Mouse (Mus musculus): ENCODE data around the gene Ptpn22. TPM values are rescaled to one million over a fixed set of nuclear protein-coding genes. Genes with fewer than 3 reads are reported as not detected.

Gene Ptpn22
- polyA plus RNA-seq, 1 experiment from 2014 or later, result 2.0 TPM

GRCm38 (mm10) chr3:103862721-103863220 is 3.2 kb downstream of the Ptpn22 start:
- Histone ChIP-seq H3K27ac (no peak overlapping the region), H3K4me3 (no peak overlapping the region)
- WGBS (ENCODE audit: insufficient replicate concordance), result 65% methylated on average over 4 of the region's 4 CpGs

DNA sequence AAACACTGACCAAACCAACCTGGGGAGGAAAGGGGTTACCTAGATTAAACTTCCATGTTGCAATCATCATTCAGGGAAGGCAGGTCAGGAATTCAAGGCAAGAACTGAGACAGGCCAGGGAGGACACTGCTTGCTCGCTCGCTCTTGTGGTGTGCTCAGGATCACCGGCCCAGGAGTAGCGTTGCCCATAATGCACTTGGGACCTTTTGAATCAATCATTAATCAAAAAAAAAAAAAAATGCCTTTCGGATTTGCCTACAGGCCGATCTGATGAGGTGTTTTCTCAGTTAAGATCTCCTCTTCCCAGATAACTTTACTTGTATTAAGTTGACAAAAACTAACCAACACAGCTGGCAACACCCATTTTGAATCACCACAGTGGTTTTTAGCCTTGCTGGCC is 4.6 kb downstream of the Ptpn22 start:
- Histone ChIP-seq H3K4me1 (no peaks in the 10 kb centered on the region), H3K4me2 (no peak overlapping the region), H3K36me3 (no peaks in the 10 kb centered on the region), H3K9ac (no peak overlapping the region), H3K27me3 (replicated peaks) (no peaks in the 10 kb centered on the region), H3K9me3 (replicated peaks) (no peaks in the 10 kb centered on the region), H3K4me3 (no peak overlapping the region), H3K27ac (no peak overlapping the region)
- no peak for ATAC-seq
- WGBS (ENCODE audit: insufficient replicate concordance), result 75% methylated on average over 6 of the region's 6 CpGs

More at GRCm38 (mm10) chr3:103862721-103863220, 3.2 kb downstream of the Ptpn22 start:
- Histone ChIP-seq H3K4me2 (no peak overlapping the region), H3K4me1 (no peaks in the 10 kb centered on the region), H3K27me3 (replicated peaks) (no peaks in the 10 kb centered on the region), H3K36me3 (no peaks in the 10 kb centered on the region), H3K9me3 (replicated peaks) (no peaks in the 10 kb centered on the region), H3K9ac (no peak overlapping the region)
- ATAC-seq, result no peak

DNA sequence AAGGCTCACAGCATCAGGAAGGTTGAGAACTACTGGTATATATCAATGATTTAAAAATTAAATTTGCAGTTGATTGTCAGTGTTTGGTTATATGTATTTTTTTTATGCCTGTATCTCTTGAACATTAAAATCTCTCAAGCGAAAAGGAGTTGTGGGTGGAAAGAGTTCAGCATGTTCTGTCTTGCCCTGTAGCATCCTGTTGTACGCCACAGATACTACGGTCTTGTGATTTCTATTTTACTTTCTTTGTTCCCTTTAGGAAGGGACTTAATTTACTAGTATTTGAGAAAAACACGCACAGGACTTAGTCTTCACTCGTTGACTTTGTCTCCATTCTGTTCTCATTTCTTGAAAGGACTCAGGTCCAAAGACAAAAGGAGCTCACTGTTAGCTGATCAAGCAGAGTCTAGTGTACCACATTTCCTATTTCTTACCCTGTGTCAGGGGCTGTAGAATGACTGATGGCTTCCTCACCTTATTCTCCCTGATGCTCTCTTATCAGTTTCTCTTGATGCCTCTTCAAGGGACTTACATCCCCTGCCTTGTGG is 7.9 kb downstream of the Ptpn22 start:
- no peak for ATAC-seq
- Histone ChIP-seq H3K9me3 (replicated peaks) (no peaks in the 10 kb centered on the region), H3K27me3 (replicated peaks) (no peaks in the 10 kb centered on the region), H3K36me3 (no peaks in the 10 kb centered on the region), H3K4me1 (no peaks in the 10 kb centered on the region), H3K27ac (no peak overlapping the region), H3K9ac (no peak overlapping the region), H3K4me2 (no peak overlapping the region), H3K4me3 (no peak overlapping the region)
- 80% methylated on average over 5 of the region's 5 CpGs for WGBS (ENCODE audit: insufficient replicate concordance)

- no peak overlapping the region for H3K4me3 ChIP-seq
- H3K9me3 ChIP-seq (replicated peaks), result no peaks in the 10 kb centered on the region
- H3K27ac ChIP-seq, result no peak overlapping the region
- H3K4me1 ChIP-seq, result no peaks in the 10 kb centered on the region
- H3K9ac ChIP-seq, result no peak overlapping the region
- H3K36me3 ChIP-seq, result no peaks in the 10 kb centered on the region
- no peaks in the 10 kb centered on the region for H3K27me3 ChIP-seq (replicated peaks)
- ATAC-seq, result no peak
- WGBS (ENCODE audit: insufficient replicate concordance), result 61% methylated on average over 4 of the region's 4 CpGs
- H3K4me2 ChIP-seq, result no peak overlapping the region
These were observed 8.4 kb downstream of the Ptpn22 start for GRCm38 (mm10) chr3:103868008-103868407.

DNA sequence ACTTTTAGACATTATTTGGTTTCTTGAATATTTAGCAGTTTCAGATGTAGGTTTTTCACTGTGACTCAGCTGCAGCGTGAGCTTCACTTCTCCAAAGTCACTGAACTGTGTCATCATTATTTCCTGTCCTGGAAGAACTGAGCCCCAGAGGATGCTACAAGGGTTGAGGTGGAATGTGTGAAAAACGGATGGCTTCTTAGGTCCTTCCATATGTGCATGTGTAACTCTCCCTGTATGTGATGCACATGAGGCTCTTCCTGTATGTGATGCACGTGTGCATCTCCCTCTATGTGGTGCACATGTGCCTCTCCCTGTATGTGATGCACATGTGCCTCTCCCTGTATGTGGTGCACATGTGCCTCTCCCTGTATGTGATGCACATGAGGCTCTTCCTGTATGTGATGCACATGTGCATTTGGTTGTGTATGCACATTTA is 13.1 kb downstream of the Ptpn22 start:
- H3K4me2 ChIP-seq, result no peak overlapping the region
- H3K36me3 ChIP-seq, result no peaks in the 10 kb centered on the region
- H3K4me1 ChIP-seq, result no peaks in the 10 kb centered on the region
- H3K27ac ChIP-seq, result no peak overlapping the region
- no peak for ATAC-seq
- no peaks in the 10 kb centered on the region for H3K27me3 ChIP-seq (replicated peaks)
- no peaks in the 10 kb centered on the region for H3K9me3 ChIP-seq (replicated peaks)
- 41% methylated on average over 3 of the region's 3 CpGs for WGBS (ENCODE audit: insufficient replicate concordance)
- no peak overlapping the region for H3K4me3 ChIP-seq
- H3K9ac ChIP-seq, result no peak overlapping the region

DNA sequence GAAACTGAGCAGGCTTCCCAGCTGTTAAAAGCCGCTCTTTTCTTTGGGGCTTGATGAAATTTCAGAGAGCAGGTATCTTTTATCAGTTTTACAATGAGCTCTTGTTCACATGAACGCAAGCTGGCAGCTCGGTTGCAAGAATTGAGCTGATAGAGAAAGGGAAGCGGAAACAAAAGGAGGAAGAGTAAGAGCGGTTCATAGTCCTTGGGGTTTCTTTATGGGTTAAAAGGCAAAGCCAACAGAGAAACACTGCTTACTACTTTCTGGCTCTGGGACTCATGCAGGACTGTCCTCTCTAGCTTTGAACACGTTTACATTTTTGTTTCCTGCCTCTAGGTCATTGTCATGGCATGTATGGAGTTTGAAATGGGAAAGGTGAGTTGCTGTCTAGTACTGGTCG is 14.7 kb downstream of the Ptpn22 start:
- 32% methylated on average over 7 of the region's 7 CpGs for WGBS (ENCODE audit: insufficient replicate concordance)
- Histone ChIP-seq H3K4me3 (no peak overlapping the region), H3K4me1 (no peaks in the 10 kb centered on the region), H3K27ac (no peak overlapping the region), H3K9me3 (replicated peaks) (no peaks in the 10 kb centered on the region), H3K9ac (no peak overlapping the region), H3K4me2 (no peak overlapping the region), H3K36me3 (no peaks in the 10 kb centered on the region), H3K27me3 (replicated peaks) (no peaks in the 10 kb centered on the region)
- ATAC-seq, result no peak

- no peaks in the 10 kb centered on the region for H3K4me1 ChIP-seq
- WGBS (ENCODE audit: insufficient replicate concordance), result 66% methylated on average over 11 of the region's 11 CpGs
- no peaks in the 10 kb centered on the region for H3K27me3 ChIP-seq (replicated peaks)
- H3K4me2 ChIP-seq, result no peak overlapping the region
- H3K36me3 ChIP-seq, result no peaks in the 10 kb centered on the region
- H3K4me3 ChIP-seq, result no peak overlapping the region
- no peak for ATAC-seq
- no peak overlapping the region for H3K27ac ChIP-seq
- H3K9ac ChIP-seq, result no peak overlapping the region
- H3K9me3 ChIP-seq (replicated peaks), result no peaks in the 10 kb centered on the region
These were observed 26.4 kb downstream of the Ptpn22 start for GRCm38 (mm10) chr3:103885946-103886345.

GRCm38 (mm10) chr3:103887581-103887980 is 28.0 kb downstream of the Ptpn22 start:
- no peak overlapping the region for H3K27ac ChIP-seq
- no peaks in the 10 kb centered on the region for H3K9me3 ChIP-seq (replicated peaks)
- no peaks in the 10 kb centered on the region for H3K4me1 ChIP-seq
- no peak overlapping the region for H3K4me2 ChIP-seq
- H3K27me3 ChIP-seq (replicated peaks), result no peaks in the 10 kb centered on the region
- WGBS (ENCODE audit: insufficient replicate concordance), result 27% methylated on average over 3 of the region's 3 CpGs
- H3K4me3 ChIP-seq, result no peak overlapping the region
- no peaks in the 10 kb centered on the region for H3K36me3 ChIP-seq
- no peak for ATAC-seq
- no peak overlapping the region for H3K9ac ChIP-seq

GRCm38 (mm10) chr3:103893374-103893773 is 33.8 kb downstream of the Ptpn22 start:
- no peaks in the 10 kb centered on the region for H3K4me1 ChIP-seq
- no peaks in the 10 kb centered on the region for H3K27me3 ChIP-seq (replicated peaks)
- no peak overlapping the region for H3K4me2 ChIP-seq
- 71% methylated on average over 3 of the region's 3 CpGs for WGBS (ENCODE audit: insufficient replicate concordance)
- H3K4me3 ChIP-seq, result no peak overlapping the region
- no peak overlapping the region for H3K9ac ChIP-seq
- no peaks in the 10 kb centered on the region for H3K36me3 ChIP-seq
- no peaks in the 10 kb centered on the region for H3K9me3 ChIP-seq (replicated peaks)
- ATAC-seq, result no peak
- H3K27ac ChIP-seq, result no peak overlapping the region

GRCm38 (mm10) chr3:103904705-103905104 is 45.1 kb downstream of the Ptpn22 start:
- Histone ChIP-seq H3K4me1 (no peaks in the 10 kb centered on the region), H3K4me3 (no peak overlapping the region), H3K27ac (no peak overlapping the region), H3K9me3 (replicated peaks) (no peaks in the 10 kb centered on the region), H3K36me3 (no peaks in the 10 kb centered on the region), H3K9ac (no peak overlapping the region), H3K4me2 (no peak overlapping the region), H3K27me3 (replicated peaks) (no peaks in the 10 kb centered on the region)
- 55% methylated on average over 1 of the region's 1 CpGs for WGBS (ENCODE audit: insufficient replicate concordance)
- no peak for ATAC-seq

DNA sequence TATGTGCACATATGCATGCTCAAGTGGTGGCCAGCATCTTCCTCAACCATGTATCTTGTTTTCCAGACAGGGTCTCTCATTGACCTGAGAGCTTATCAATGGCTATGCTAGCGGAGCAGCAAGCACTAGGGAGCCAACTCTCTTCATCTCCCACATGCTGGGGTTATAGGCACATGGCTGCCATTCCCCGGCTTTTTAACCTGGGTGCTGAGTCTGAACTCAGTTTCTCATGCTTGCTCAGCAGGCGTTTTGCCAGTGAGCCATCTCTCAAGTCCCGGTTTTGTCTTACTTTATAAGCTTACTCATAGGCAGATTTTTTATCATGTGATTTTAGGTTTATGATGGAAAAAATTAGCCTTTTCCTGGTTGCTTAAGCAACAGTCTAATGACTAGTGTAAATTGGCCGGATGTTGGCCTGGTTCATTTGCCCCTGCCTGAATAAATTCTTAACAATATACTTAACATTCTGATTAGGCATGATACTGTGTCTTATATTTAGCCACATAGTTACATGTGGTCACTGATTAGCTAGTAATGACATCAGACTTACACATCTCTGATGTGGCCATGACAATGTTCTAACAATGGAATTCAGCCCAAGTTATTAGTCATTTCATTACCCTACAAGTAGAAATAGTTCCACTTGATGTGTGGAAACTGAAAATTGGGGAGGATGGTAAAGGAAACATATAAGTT is 47.9 kb downstream of the Ptpn22 start:
- Histone ChIP-seq H3K9ac (no peak overlapping the region), H3K4me1 (no peaks in the 10 kb centered on the region; the same call in 1 of the 2 replicates), H3K27ac (no peak overlapping the region), H3K4me3 (no peak overlapping the region), H3K27me3 (replicated peaks) (no peaks in the 10 kb centered on the region), H3K4me2 (no peak overlapping the region), H3K36me3 (no peaks in the 10 kb centered on the region), H3K9me3 (replicated peaks) (no peaks in the 10 kb centered on the region)
- no peak for ATAC-seq
- 71% methylated on average over 5 of the region's 5 CpGs for WGBS (ENCODE audit: insufficient replicate concordance)

- 46% methylated on average over 2 of the region's 2 CpGs for WGBS (ENCODE audit: insufficient replicate concordance)
- Histone ChIP-seq H3K9ac (no peak overlapping the region), H3K27me3 (replicated peaks) (no peaks in the 10 kb centered on the region), H3K27ac (no peak overlapping the region), H3K9me3 (replicated peaks) (no peaks in the 10 kb centered on the region), H3K4me3 (no peak overlapping the region), H3K4me1 (no peaks in the 10 kb centered on the region; the same call in 1 of the 2 replicates), H3K36me3 (no peaks in the 10 kb centered on the region), H3K4me2 (no peak overlapping the region)
- no peak for ATAC-seq
These were observed 49.2 kb downstream of the Ptpn22 start for GRCm38 (mm10) chr3:103908781-103909180.

All from liver, embryonic 12.5 days (tissue).